8 mouse cellular contexts compared by ENCODE assay signal in genomic region chr5:122422071-122422964, GRCm38 (mm10). TPM values are rescaled to one million over a fixed set of nuclear protein-coding genes. Genes with fewer than 3 reads are reported as not detected.
DNase-seq lines count a peak whose midpoint lies in the region; ATAC-seq and TF ChIP-seq lines count a peak whose summit lies in the region.

No protein-coding gene starts in this region.

- H3K27ac ChIP-seq in cortical plate, adult 2 months (ENCODE audit: insufficient read depth, low read length): 0 out of 2 replicates have a peak overlapping the region, but pooled peaks have one; percentile 26

- TF ChIP-seq POLR2A in cortical plate, adult 2 months (IDR thresholded peaks at IDR 0.05; ENCODE audit: extremely low read depth, insufficient read depth, low read length): 0 out of 2 replicates have a peak, but pooled peaks have one; percentile 43

- peak; percentile 64 for ATAC-seq in activated CD4-positive, CD25-positive, alpha-beta regulatory T cell, adult 4 months
- ATAC-seq in megakaryocyte progenitor cell, adult 5-6 weeks (replicated peaks; ENCODE audit: poor library complexity): peak; percentile 89

- DNase-seq in gastrocnemius, postnatal 10 days: peak; percentile 90
- peak; percentile 96 for DNase-seq in induced T-regulatory cell, adult 2 months (ENCODE audit: low read depth)
- peak; percentile 56 to 88 for DNase-seq in left cerebral cortex, adult 9 months (ENCODE audit: low spot score in 2 of 2)
- DNase-seq in right cerebral cortex, postnatal 14 days: peak; percentile 88
- DNase-seq in urinary bladder, postnatal 36 days (ENCODE audit: low spot score in 2 of 2): peak; percentile 89 to 91

- peak overlapping the region; percentile 70 for H3K4me3 ChIP-seq in cortical plate, adult 2 months (ENCODE audit: insufficient read depth, low read length)

- 0 out of 2 replicates have a peak, but pooled peaks have one; percentile 0 for TF ChIP-seq CTCF in cortical plate, adult 2 months (IDR thresholded peaks at IDR 0.05; ENCODE audit: extremely low read depth, insufficient read depth, low read length)

- peaks cover 2% of the 10 kb centered on the region; the same call in 1 of the 2 replicates for H3K4me1 ChIP-seq in cortical plate, adult 2 months (ENCODE audit: control insufficient read depth, insufficient read depth, low read length)

RNA-seq across cellular contexts. Expression of gene Anapc7, which starts 0.8 kb away (rescaled TPM):
- 10 to 100 TPM; 13.4 to 23.7 TPM for polyA plus RNA-seq in activated CD4-positive, CD25-positive, alpha-beta regulatory T cell, adult 4 months (2017; shearing (Covaris generic))
- polyA plus RNA-seq in cortical plate, adult 2 months (2012; rRNA removed): 34.1 and 38.7 TPM in 2 replicates
- 10 to 100 TPM; 21.5 to 25.4 TPM for total RNA-seq in gastrocnemius, postnatal 10 days (2021)
- total RNA-seq in megakaryocyte progenitor cell, adult 5-6 weeks (2015): 16.5 and 18.2 TPM in 2 replicates
- total RNA-seq in megakaryocyte progenitor cell, adult 5-6 weeks (2017): 23.0 and 31.8 TPM in 2 replicates

RNA-seq across cellular contexts. Expression of gene Arpc3, which starts 30.6 kb away (rescaled TPM):
- polyA plus RNA-seq in activated CD4-positive, CD25-positive, alpha-beta regulatory T cell, adult 4 months (2017; shearing (Covaris generic)): 100 to 1,000 TPM; 443 to 614 TPM
- 294 and 320 TPM in 2 replicates for polyA plus RNA-seq in cortical plate, adult 2 months (2012; rRNA removed)
- total RNA-seq in gastrocnemius, postnatal 10 days (2021): 10 to 100 TPM; 75.9 to 89.9 TPM
- 285 TPM in 2 replicates for total RNA-seq in megakaryocyte progenitor cell, adult 5-6 weeks (2015)
- 1,035 and 1,085 TPM in 2 replicates for total RNA-seq in megakaryocyte progenitor cell, adult 5-6 weeks (2017)

RNA-seq across cellular contexts. Expression of gene Fam216a, which starts 50.2 kb away (rescaled TPM):
- 1 to 10 TPM; 9.3 to 9.9 TPM for polyA plus RNA-seq in activated CD4-positive, CD25-positive, alpha-beta regulatory T cell, adult 4 months (2017; shearing (Covaris generic))
- polyA plus RNA-seq in cortical plate, adult 2 months (2012; rRNA removed): 96.0 and 98.2 TPM in 2 replicates
- 10 to 100 TPM in 1 of 2 experiments, 1 to 10 TPM in 1; 9.7 to 11.5 TPM for total RNA-seq in gastrocnemius, postnatal 10 days (2021)
- total RNA-seq in megakaryocyte progenitor cell, adult 5-6 weeks (2015): 31.8 and 41.0 TPM in 2 replicates
- 42.1 and 48.5 TPM in 2 replicates for total RNA-seq in megakaryocyte progenitor cell, adult 5-6 weeks (2017)

RNA-seq across cellular contexts. Expression of gene Gpn3, which starts 50.6 kb away (rescaled TPM):
- polyA plus RNA-seq in activated CD4-positive, CD25-positive, alpha-beta regulatory T cell, adult 4 months (2017; shearing (Covaris generic)): 10 to 100 TPM; 46.7 to 63.3 TPM
- polyA plus RNA-seq in cortical plate, adult 2 months (2012; rRNA removed): 28.4 and 30.4 TPM in 2 replicates
- 10 to 100 TPM; 23.1 to 24.4 TPM for total RNA-seq in gastrocnemius, postnatal 10 days (2021)
- 50.4 and 61.9 TPM in 2 replicates for total RNA-seq in megakaryocyte progenitor cell, adult 5-6 weeks (2015)
- total RNA-seq in megakaryocyte progenitor cell, adult 5-6 weeks (2017): 45.8 and 47.5 TPM in 2 replicates

Comparison
In these comparisons a context has a peak if more than half of its experiments do, and no peak if none do; other contexts are left out.
1. Peak in every context shown above with its lines: DNase-seq, ATAC-seq, H3K4me3 ChIP-seq and H3K27ac ChIP-seq.